Mouse (Mus musculus): ENCODE results near the gene Glt1d1. TPM values are rescaled to one million over a fixed set of nuclear protein-coding genes. Genes with fewer than 3 reads are reported as not detected.
A peak's percentile ranks its signal among the peaks of the same experiment; 100 is the strongest.

Glt1d1 gene
- polyA plus RNA-seq, 1 experiment from 2014 or later = 1.7 TPM

- WGBS = 79% methylated on average over 10 of the region's 10 CpGs
- no peak overlapping the region for H3K27ac ChIP-seq (ENCODE audit: low read length)
- no peaks in the 10 kb centered on the region for H3K36me3 ChIP-seq (ENCODE audit: control insufficient read depth, insufficient read depth, low read length)
- no peak overlapping the region for H3K9ac ChIP-seq (ENCODE audit: low read depth, low read length)
- ATAC-seq = no peak
- peaks cover 3% of the 10 kb centered on the region for H3K4me1 ChIP-seq (ENCODE audit: control insufficient read depth, insufficient read depth, low read length)
- H3K4me3 ChIP-seq (ENCODE audit: low read depth, low read length) = no peak overlapping the region
- H3K27me3 ChIP-seq (ENCODE audit: control insufficient read depth, insufficient read depth, low read depth, low read length) = no peaks in the 10 kb centered on the region
- H3K4me2 ChIP-seq (ENCODE audit: low read length) = no peak overlapping the region
- H3K9me3 ChIP-seq (replicated peaks; ENCODE audit: control insufficient read depth, low read length, poor library complexity, severe bottlenecking) = no peaks in the 10 kb centered on the region
Measured at GRCm38 (mm10) chr5:127621108-127621507, 11.0 kb upstream of the Glt1d1 start.

- Histone ChIP-seq H3K27ac (ENCODE audit: low read length) (no peak overlapping the region), H3K9me3 (replicated peaks; ENCODE audit: control insufficient read depth, low read length, poor library complexity, severe bottlenecking) (no peaks in the 10 kb centered on the region)
- WGBS = 88% methylated on average over 10 of the region's 10 CpGs
Measured at GRCm38 (mm10) chr5:127624427-127625213, 7.4 kb upstream of the Glt1d1 start.

GRCm38 (mm10) chr5:127627242-127627641 lies 4.8 kb upstream of the Glt1d1 start:
- Histone ChIP-seq H3K4me2 (ENCODE audit: low read length) (no peak overlapping the region), H3K27ac (ENCODE audit: low read length) (no peak overlapping the region), H3K9me3 (replicated peaks; ENCODE audit: control insufficient read depth, low read length, poor library complexity, severe bottlenecking) (no peaks in the 10 kb centered on the region), H3K36me3 (ENCODE audit: control insufficient read depth, insufficient read depth, low read length) (no peaks in the 10 kb centered on the region), H3K4me3 (ENCODE audit: low read depth, low read length) (no peak overlapping the region), H3K9ac (ENCODE audit: low read depth, low read length) (no peak overlapping the region), H3K4me1 (ENCODE audit: control insufficient read depth, insufficient read depth, low read length) (peaks cover 6% of the 10 kb centered on the region; the same call in 1 of the 2 replicates), H3K27me3 (ENCODE audit: control insufficient read depth, insufficient read depth, low read depth, low read length) (no peaks in the 10 kb centered on the region)
- WGBS = 91% methylated on average over 12 of the region's 12 CpGs
- no peak for ATAC-seq

More at GRCm38 (mm10) chr5:127624427-127625213, 7.4 kb upstream of the Glt1d1 start:
- Histone ChIP-seq H3K4me3 (ENCODE audit: low read depth, low read length) (no peak overlapping the region), H3K4me2 (ENCODE audit: low read length) (no peak overlapping the region), H3K4me1 (ENCODE audit: control insufficient read depth, insufficient read depth, low read length) (no peaks in the 10 kb centered on the region), H3K36me3 (ENCODE audit: control insufficient read depth, insufficient read depth, low read length) (no peaks in the 10 kb centered on the region), H3K9ac (ENCODE audit: low read depth, low read length) (no peak overlapping the region), H3K27me3 (ENCODE audit: control insufficient read depth, insufficient read depth, low read depth, low read length) (no peaks in the 10 kb centered on the region)
- ATAC-seq = no peak

GRCm38 (mm10) chr5:127631671-127632070 lies 391 bp upstream of the Glt1d1 start:
- peak; percentile 17; the same call in 1 of the 2 replicates for ATAC-seq
- WGBS = 14% methylated on average over 5 of the region's 5 CpGs
- H3K4me2 ChIP-seq (ENCODE audit: low read length) = peak overlapping the region; percentile 69

GRCm38 (mm10) chr5:127633188-127633587 lies 1.1 kb downstream of the Glt1d1 start:
- Histone ChIP-seq H3K36me3 (ENCODE audit: control insufficient read depth, insufficient read depth, low read length) (no peaks in the 10 kb centered on the region), H3K4me1 (ENCODE audit: control insufficient read depth, insufficient read depth, low read length) (peaks cover 6% of the 10 kb centered on the region), H3K9me3 (replicated peaks; ENCODE audit: control insufficient read depth, low read length, poor library complexity, severe bottlenecking) (no peaks in the 10 kb centered on the region), H3K9ac (ENCODE audit: low read depth, low read length) (no peak overlapping the region), H3K27ac (ENCODE audit: low read length) (no peak overlapping the region), H3K4me3 (ENCODE audit: low read depth, low read length) (peak overlapping the region; percentile 46), H3K4me2 (ENCODE audit: low read length) (peak overlapping the region; percentile 69), H3K27me3 (ENCODE audit: control insufficient read depth, insufficient read depth, low read depth, low read length) (no peaks in the 10 kb centered on the region)
- WGBS = 34% methylated on average over 4 of the region's 4 CpGs
- no peak for ATAC-seq

More at GRCm38 (mm10) chr5:127631671-127632070, 391 bp upstream of the Glt1d1 start:
- Histone ChIP-seq H3K4me1 (ENCODE audit: control insufficient read depth, insufficient read depth, low read length) (peaks cover 6% of the 10 kb centered on the region), H3K27me3 (ENCODE audit: control insufficient read depth, insufficient read depth, low read depth, low read length) (no peaks in the 10 kb centered on the region), H3K9me3 (replicated peaks; ENCODE audit: control insufficient read depth, low read length, poor library complexity, severe bottlenecking) (no peaks in the 10 kb centered on the region), H3K36me3 (ENCODE audit: control insufficient read depth, insufficient read depth, low read length) (no peaks in the 10 kb centered on the region), H3K27ac (ENCODE audit: low read length) (no peak overlapping the region), H3K4me3 (ENCODE audit: low read depth, low read length) (peak overlapping the region; percentile 46), H3K9ac (ENCODE audit: low read depth, low read length) (peak overlapping the region; percentile 69)

- H3K27ac ChIP-seq (ENCODE audit: low read length) = no peak overlapping the region
- ATAC-seq = no peak
- H3K4me3 ChIP-seq (ENCODE audit: low read depth, low read length) = no peak overlapping the region
- peaks cover 6% of the 10 kb centered on the region for H3K4me1 ChIP-seq (ENCODE audit: control insufficient read depth, insufficient read depth, low read length)
- H3K4me2 ChIP-seq (ENCODE audit: low read length) = no peak overlapping the region; the same call in 1 of the 2 replicates
- WGBS = 91% methylated on average over 7 of the region's 7 CpGs
- no peaks in the 10 kb centered on the region for H3K27me3 ChIP-seq (ENCODE audit: control insufficient read depth, insufficient read depth, low read depth, low read length)
- H3K9ac ChIP-seq (ENCODE audit: low read depth, low read length) = no peak overlapping the region
- H3K36me3 ChIP-seq (ENCODE audit: control insufficient read depth, insufficient read depth, low read length) = no peaks in the 10 kb centered on the region
- no peaks in the 10 kb centered on the region for H3K9me3 ChIP-seq (replicated peaks; ENCODE audit: control insufficient read depth, low read length, poor library complexity, severe bottlenecking)
Measured at GRCm38 (mm10) chr5:127633666-127634065, 1.6 kb downstream of the Glt1d1 start.

GRCm38 (mm10) chr5:127637622-127638021 lies 5.6 kb downstream of the Glt1d1 start:
- WGBS = 72% methylated on average over 4 of the region's 4 CpGs
- Histone ChIP-seq H3K4me3 (ENCODE audit: low read depth, low read length) (no peak overlapping the region), H3K27me3 (ENCODE audit: control insufficient read depth, insufficient read depth, low read depth, low read length) (no peaks in the 10 kb centered on the region), H3K9me3 (replicated peaks; ENCODE audit: control insufficient read depth, low read length, poor library complexity, severe bottlenecking) (no peaks in the 10 kb centered on the region; the same call in 1 of the 2 replicates), H3K4me2 (ENCODE audit: low read length) (no peak overlapping the region), H3K4me1 (ENCODE audit: control insufficient read depth, insufficient read depth, low read length) (no peaks in the 10 kb centered on the region; the same call in 1 of the 2 replicates), H3K27ac (ENCODE audit: low read length) (no peak overlapping the region), H3K36me3 (ENCODE audit: control insufficient read depth, insufficient read depth, low read length) (peaks cover 2% of the 10 kb centered on the region; the same call in 1 of the 2 replicates), H3K9ac (ENCODE audit: low read depth, low read length) (no peak overlapping the region)
- ATAC-seq = no peak

- WGBS = 96% methylated on average over 2 of the region's 2 CpGs
- no peaks in the 10 kb centered on the region; the same call in 1 of the 2 replicates for H3K4me1 ChIP-seq (ENCODE audit: control insufficient read depth, insufficient read depth, low read length)
Measured at GRCm38 (mm10) chr5:127638177-127638576, 6.1 kb downstream of the Glt1d1 start.

GRCm38 (mm10) chr5:127639067-127639605 lies 7.1 kb downstream of the Glt1d1 start:
- H3K4me1 ChIP-seq (ENCODE audit: control insufficient read depth, insufficient read depth, low read length) = no peaks in the 10 kb centered on the region
- H3K4me2 ChIP-seq (ENCODE audit: low read length) = no peak overlapping the region
- H3K9ac ChIP-seq (ENCODE audit: low read depth, low read length) = no peak overlapping the region
- no peaks in the 10 kb centered on the region for H3K27me3 ChIP-seq (ENCODE audit: control insufficient read depth, insufficient read depth, low read depth, low read length)
- H3K36me3 ChIP-seq (ENCODE audit: control insufficient read depth, insufficient read depth, low read length) = peaks cover 2% of the 10 kb centered on the region; the same call in 1 of the 2 replicates
- no peak for ATAC-seq
- no peak overlapping the region for H3K4me3 ChIP-seq (ENCODE audit: low read depth, low read length)
- no peak overlapping the region for H3K27ac ChIP-seq (ENCODE audit: low read length)
- H3K9me3 ChIP-seq (replicated peaks; ENCODE audit: control insufficient read depth, low read length, poor library complexity, severe bottlenecking) = no peaks in the 10 kb centered on the region; the same call in 1 of the 2 replicates
- 90% methylated on average over 6 of the region's 6 CpGs for WGBS

More at GRCm38 (mm10) chr5:127638177-127638576, 6.1 kb downstream of the Glt1d1 start:
- Histone ChIP-seq H3K9ac (ENCODE audit: low read depth, low read length) (no peak overlapping the region), H3K9me3 (replicated peaks; ENCODE audit: control insufficient read depth, low read length, poor library complexity, severe bottlenecking) (no peaks in the 10 kb centered on the region; the same call in 1 of the 2 replicates), H3K27me3 (ENCODE audit: control insufficient read depth, insufficient read depth, low read depth, low read length) (no peaks in the 10 kb centered on the region), H3K36me3 (ENCODE audit: control insufficient read depth, insufficient read depth, low read length) (peaks cover 2% of the 10 kb centered on the region; the same call in 1 of the 2 replicates), H3K27ac (ENCODE audit: low read length) (no peak overlapping the region), H3K4me2 (ENCODE audit: low read length) (no peak overlapping the region), H3K4me3 (ENCODE audit: low read depth, low read length) (no peak overlapping the region)
- ATAC-seq = no peak
